Mouse (Mus musculus): Measurements from ENCODE around the gene Hephl1. TPM values are rescaled to one million over a fixed set of nuclear protein-coding genes. Genes with fewer than 3 reads are reported as not detected.

Gene Hephl1
- polyA plus RNA-seq, 1 experiment from 2014 or later = not detected

GRCm38 (mm10) chr9:15030771-15031170 is 81.1 kb downstream of the Hephl1 start:
- ATAC-seq (replicated peaks; ENCODE audit: low FRiP score, low read depth) = no peak
- no peak for TF ChIP-seq CTCF (IDR thresholded peaks at IDR 0.05; ENCODE audit: low read depth)
- Histone ChIP-seq H3K27ac (no peak overlapping the region), H3K27me3 (ENCODE audit: insufficient read depth, low read length) (no peaks in the 10 kb centered on the region), H3K9ac (ENCODE audit: low read depth, low read length) (no peak overlapping the region), H3K4me2 (ENCODE audit: low read length) (no peak overlapping the region), H3K4me1 (replicated peaks; ENCODE audit: insufficient read depth, low read length) (no peaks in the 10 kb centered on the region; the same call in 1 of the 2 replicates), H3K4me3 (replicated peaks; ENCODE audit: low read depth, low read length) (no peak overlapping the region), H3K9me3 (replicated peaks; ENCODE audit: low read length) (no peaks in the 10 kb centered on the region), H3K36me3 (ENCODE audit: insufficient read depth, low read length) (0 out of 2 replicates have a peak, but pooled peaks cover 4% of the 10 kb centered on the region)
- no peak for DNase-seq (ENCODE audit: low spot score)
- WGBS = 62% methylated on average over 8 of the region's 8 CpGs

DNA sequence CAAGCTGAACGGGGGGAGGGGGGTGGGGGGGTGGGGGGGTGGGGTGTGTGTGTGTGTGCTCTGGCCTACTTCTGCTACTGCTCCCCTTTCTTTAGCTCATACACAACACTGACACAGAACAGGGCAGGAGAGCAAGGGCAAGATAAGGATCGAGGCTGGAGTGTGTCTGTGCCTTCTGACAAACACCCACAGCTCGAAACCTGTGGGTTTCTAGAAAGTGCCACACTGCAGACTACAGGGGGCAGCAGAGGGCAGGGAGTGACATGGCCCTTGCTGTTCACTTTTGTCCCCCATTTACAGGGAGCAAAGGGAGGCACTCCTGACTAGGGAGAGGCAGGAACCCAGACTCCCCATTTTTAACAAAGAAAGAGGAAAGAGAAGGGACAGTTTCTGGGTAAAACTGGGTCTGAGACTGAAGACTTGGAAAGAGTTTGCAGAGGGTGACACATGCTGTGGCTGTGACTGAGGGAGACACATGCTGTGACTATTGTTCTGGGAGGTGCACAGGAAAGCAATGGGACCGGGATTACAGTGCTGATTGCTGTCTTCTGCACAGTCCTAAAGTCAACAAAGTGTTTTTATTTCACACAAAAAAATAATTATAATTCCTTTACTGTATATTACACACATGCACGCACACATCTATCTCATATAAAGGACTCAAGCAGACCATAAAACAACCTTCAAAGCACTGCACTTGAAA is 82.7 kb downstream of the Hephl1 start:
- peak; percentile 77 for TF ChIP-seq CTCF (IDR thresholded peaks at IDR 0.05; ENCODE audit: low read depth)
- Histone ChIP-seq H3K9me3 (replicated peaks; ENCODE audit: low read length) (no peaks in the 10 kb centered on the region), H3K36me3 (ENCODE audit: insufficient read depth, low read length) (0 out of 2 replicates have a peak, but pooled peaks cover 4% of the 10 kb centered on the region), H3K27ac (no peak overlapping the region), H3K4me3 (replicated peaks; ENCODE audit: low read depth, low read length) (no peak overlapping the region), H3K9ac (ENCODE audit: low read depth, low read length) (no peak overlapping the region), H3K27me3 (ENCODE audit: insufficient read depth, low read length) (no peaks in the 10 kb centered on the region), H3K4me2 (ENCODE audit: low read length) (no peak overlapping the region), H3K4me1 (replicated peaks; ENCODE audit: insufficient read depth, low read length) (no peaks in the 10 kb centered on the region; the same call in 1 of the 2 replicates)
- 64% methylated on average over 5 of the region's 5 CpGs for WGBS
- peak; percentile 54 for DNase-seq (ENCODE audit: low spot score)
- ATAC-seq (replicated peaks; ENCODE audit: low FRiP score, low read depth) = no peak

DNA sequence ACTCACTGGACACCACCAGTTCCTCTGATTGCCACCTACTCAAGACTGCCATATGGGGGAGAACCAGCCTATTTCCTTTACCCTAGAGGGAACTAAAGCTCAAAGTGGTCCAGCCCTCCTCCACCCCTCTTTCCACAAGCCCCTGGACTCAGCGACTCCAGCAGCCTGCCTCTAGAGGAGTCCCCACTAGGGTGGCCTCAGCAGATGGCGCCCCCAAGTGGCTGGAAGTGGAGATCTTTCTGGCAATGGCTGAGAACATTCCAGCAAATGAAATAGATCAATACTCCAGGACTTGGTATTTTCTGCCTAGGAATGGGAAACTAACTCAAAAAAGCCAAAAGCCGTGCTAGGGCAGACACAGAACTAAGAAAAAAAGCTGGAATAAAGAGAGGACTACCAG is 84.2 kb downstream of the Hephl1 start:
- Histone ChIP-seq H3K27ac (no peak overlapping the region), H3K4me1 (replicated peaks; ENCODE audit: insufficient read depth, low read length) (no peaks in the 10 kb centered on the region), H3K9me3 (replicated peaks; ENCODE audit: low read length) (no peaks in the 10 kb centered on the region), H3K4me3 (replicated peaks; ENCODE audit: low read depth, low read length) (no peak overlapping the region), H3K36me3 (ENCODE audit: insufficient read depth, low read length) (0 out of 2 replicates have a peak, but pooled peaks cover 4% of the 10 kb centered on the region), H3K9ac (ENCODE audit: low read depth, low read length) (no peak overlapping the region), H3K4me2 (ENCODE audit: low read length) (no peak overlapping the region), H3K27me3 (ENCODE audit: insufficient read depth, low read length) (no peaks in the 10 kb centered on the region)
- 69% methylated on average over 3 of the region's 3 CpGs for WGBS
- DNase-seq (ENCODE audit: low spot score) (no peak), ATAC-seq (replicated peaks; ENCODE audit: low FRiP score, low read depth) (no peak)
- peak; percentile 43; the same call in 1 of the 2 replicates for TF ChIP-seq CTCF (IDR thresholded peaks at IDR 0.05; ENCODE audit: low read depth)

- Histone ChIP-seq H3K27ac (no peak overlapping the region), H3K36me3 (ENCODE audit: insufficient read depth, low read length) (no peaks in the 10 kb centered on the region), H3K4me2 (ENCODE audit: low read length) (no peak overlapping the region), H3K27me3 (ENCODE audit: insufficient read depth, low read length) (no peaks in the 10 kb centered on the region), H3K9me3 (replicated peaks; ENCODE audit: low read length) (no peaks in the 10 kb centered on the region), H3K4me1 (replicated peaks; ENCODE audit: insufficient read depth, low read length) (no peaks in the 10 kb centered on the region), H3K9ac (ENCODE audit: low read depth, low read length) (no peak overlapping the region), H3K4me3 (replicated peaks; ENCODE audit: low read depth, low read length) (no peak overlapping the region)
- 96% methylated on average over 1 of the region's 1 CpGs for WGBS
- ATAC-seq (replicated peaks; ENCODE audit: low FRiP score, low read depth) (no peak), DNase-seq (ENCODE audit: low spot score) (no peak)
- no peak for TF ChIP-seq CTCF (IDR thresholded peaks at IDR 0.05; ENCODE audit: low read depth)
These were observed 88.9 kb downstream of the Hephl1 start for GRCm38 (mm10) chr9:15023049-15023448.

GRCm38 (mm10) chr9:15021156-15021555 is 90.8 kb downstream of the Hephl1 start:
- 83% methylated on average over 9 of the region's 9 CpGs for WGBS
- ATAC-seq (replicated peaks; ENCODE audit: low FRiP score, low read depth) = no peak

GRCm38 (mm10) chr9:15020561-15021080 is 91.3 kb downstream of the Hephl1 start:
- Histone ChIP-seq H3K36me3 (ENCODE audit: insufficient read depth, low read length) (no peaks in the 10 kb centered on the region), H3K4me3 (replicated peaks; ENCODE audit: low read depth, low read length) (no peak overlapping the region), H3K4me1 (replicated peaks; ENCODE audit: insufficient read depth, low read length) (no peaks in the 10 kb centered on the region), H3K27ac (no peak overlapping the region), H3K27me3 (ENCODE audit: insufficient read depth, low read length) (no peaks in the 10 kb centered on the region), H3K9ac (ENCODE audit: low read depth, low read length) (no peak overlapping the region), H3K4me2 (ENCODE audit: low read length) (no peak overlapping the region), H3K9me3 (replicated peaks; ENCODE audit: low read length) (no peaks in the 10 kb centered on the region)
- WGBS = 92% methylated on average over 5 of the region's 5 CpGs
- no peak for DNase-seq (ENCODE audit: low spot score)
- ATAC-seq (replicated peaks; ENCODE audit: low FRiP score, low read depth) = no peak
- TF ChIP-seq CTCF (IDR thresholded peaks at IDR 0.05; ENCODE audit: low read depth) = no peak

More at GRCm38 (mm10) chr9:15021156-15021555, 90.8 kb downstream of the Hephl1 start:
- no peak overlapping the region for H3K27ac ChIP-seq
- H3K27me3 ChIP-seq (ENCODE audit: insufficient read depth, low read length) = no peaks in the 10 kb centered on the region
- no peaks in the 10 kb centered on the region for H3K36me3 ChIP-seq (ENCODE audit: insufficient read depth, low read length)
- no peak overlapping the region for H3K4me3 ChIP-seq (replicated peaks; ENCODE audit: low read depth, low read length)
- TF ChIP-seq CTCF (IDR thresholded peaks at IDR 0.05; ENCODE audit: low read depth) = no peak
- no peak overlapping the region for H3K9ac ChIP-seq (ENCODE audit: low read depth, low read length)
- H3K9me3 ChIP-seq (replicated peaks; ENCODE audit: low read length) = no peaks in the 10 kb centered on the region
- DNase-seq (ENCODE audit: low spot score) = no peak
- H3K4me2 ChIP-seq (ENCODE audit: low read length) = no peak overlapping the region
- no peaks in the 10 kb centered on the region for H3K4me1 ChIP-seq (replicated peaks; ENCODE audit: insufficient read depth, low read length)

Data from kidney, postnatal 0 days (tissue).